10 mouse cellular contexts compared by ENCODE assay signal in the genomic region with DNA sequence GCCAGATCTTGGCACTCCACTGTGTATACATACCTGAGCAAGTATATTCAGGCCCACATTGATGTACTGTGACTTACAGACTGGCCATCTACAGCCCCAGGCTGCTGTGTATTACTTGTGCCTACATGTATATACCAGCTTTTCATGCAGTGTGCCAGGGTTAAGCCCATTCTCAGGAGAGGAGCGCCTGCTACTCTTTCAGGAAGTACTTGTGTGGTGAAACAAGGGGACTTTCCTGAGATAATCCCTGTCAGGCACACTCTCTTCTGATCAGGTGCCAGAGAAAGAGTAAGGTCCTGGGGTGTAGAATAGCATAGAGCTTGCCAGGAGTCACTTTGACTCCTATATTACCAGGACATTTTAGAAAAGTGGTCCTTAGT. TPM values are rescaled to one million over a fixed set of nuclear protein-coding genes. Genes with fewer than 3 reads are reported as not detected.
A peak's percentile ranks its signal among the peaks of the same experiment; 100 is the strongest.
DNase-seq lines count a peak whose midpoint lies in the region; ATAC-seq lines count a peak whose summit lies in the region.
"Had no signal": no experiment of that assay in that cellular context is flagged by ENCODE, and none has a peak within 500 bp of the region (broad histone marks: within the 10 kb centered on the region; RNA-seq: fewer than 3 reads in every experiment).

No protein-coding gene starts in this region.

- H3K9ac ChIP-seq in neural tube, embryonic 11.5 days (ENCODE audit: low read length) = no peak overlapping the region
- H3K9ac ChIP-seq in forebrain, embryonic 16.5 days (replicated peaks; ENCODE audit: low read depth, low read length) = no peak overlapping the region
- H3K9ac ChIP-seq in liver, embryonic 12.5 days = 0 out of 2 replicates have a peak overlapping the region, but pooled peaks have one; percentile 90
- no peak overlapping the region for H3K9ac ChIP-seq in stomach, embryonic 15.5 days

- no peak for ATAC-seq in neural tube, embryonic 11.5 days (ENCODE audit: insufficient read depth, low FRiP score, low TSS enrichment)
- ATAC-seq in forebrain, embryonic 16.5 days = peak; percentile 11; the same call in 1 of the 2 replicates
- 0 out of 2 replicates have a peak, but pooled peaks have one; percentile 13 for ATAC-seq in liver, embryonic 12.5 days
- ATAC-seq in stomach, embryonic 15.5 days (ENCODE audit: insufficient read depth, low FRiP score, low read depth) = no peak

- WGBS in neural tube, embryonic 11.5 days = 93% methylated on average over 1 of the region's 1 CpGs
- 97% methylated on average over 1 of the region's 1 CpGs for WGBS in forebrain, embryonic 16.5 days
- 91% methylated on average over 1 of the region's 1 CpGs for WGBS in liver, embryonic 12.5 days (ENCODE audit: insufficient replicate concordance)
- 90% methylated on average over 1 of the region's 1 CpGs for WGBS in stomach, embryonic 15.5 days

- DNase-seq in neural tube, embryonic 11.5 days (ENCODE audit: low spot score) = no peak
- DNase-seq in neural tube, embryonic 10.5 days (ENCODE audit: extremely low spot score, low spot score) = no peak
- no peak for DNase-seq in embryo, embryonic 11 days
- no peak for DNase-seq in layer of hippocampus, postnatal 14 days (ENCODE audit: low spot score in 2 of 2)
- DNase-seq in urinary bladder, postnatal 14 days (ENCODE audit: low spot score) = no peak

- H3K27me3 ChIP-seq in neural tube, embryonic 11.5 days (ENCODE audit: control insufficient read depth, insufficient read depth, low read length) = no peaks in the 10 kb centered on the region
- 0 out of 2 replicates have a peak, but pooled peaks cover 2% of the 10 kb centered on the region for H3K27me3 ChIP-seq in forebrain, embryonic 16.5 days (replicated peaks; ENCODE audit: control insufficient read depth, insufficient read depth, low read length)
- no peaks in the 10 kb centered on the region for H3K27me3 ChIP-seq in liver, embryonic 12.5 days (replicated peaks)
- no peaks in the 10 kb centered on the region for H3K27me3 ChIP-seq in stomach, embryonic 15.5 days (replicated peaks)

- H3K4me2 ChIP-seq in neural tube, embryonic 11.5 days (ENCODE audit: low read depth) = peak overlapping the region; percentile 92; the same call in 1 of the 2 replicates
- H3K4me2 ChIP-seq in forebrain, embryonic 16.5 days (ENCODE audit: low read length) = peak overlapping the region; percentile 92
- H3K4me2 ChIP-seq in liver, embryonic 12.5 days = peak overlapping the region; percentile 91
- H3K4me2 ChIP-seq in stomach, embryonic 15.5 days = peak overlapping the region; percentile 83

- H3K9me3 ChIP-seq in neural tube, embryonic 11.5 days (ENCODE audit: control insufficient read depth, low read length) = no peaks in the 10 kb centered on the region
- no peaks in the 10 kb centered on the region for H3K9me3 ChIP-seq in forebrain, embryonic 16.5 days (ENCODE audit: control insufficient read depth, low read length)
- no peaks in the 10 kb centered on the region for H3K9me3 ChIP-seq in liver, embryonic 12.5 days (replicated peaks)
- H3K9me3 ChIP-seq in stomach, embryonic 15.5 days = no peaks in the 10 kb centered on the region

- peak overlapping the region; percentile 96 for H3K4me3 ChIP-seq in neural tube, embryonic 11.5 days (ENCODE audit: low read depth, low read length)
- peak overlapping the region; percentile 95 for H3K4me3 ChIP-seq in forebrain, embryonic 16.5 days (replicated peaks; ENCODE audit: low read length)
- peak overlapping the region; percentile 84 for H3K4me3 ChIP-seq in liver, embryonic 12.5 days
- H3K4me3 ChIP-seq in stomach, embryonic 15.5 days (replicated peaks) = peak overlapping the region; percentile 89

- H3K4me1 ChIP-seq in neural tube, embryonic 11.5 days (ENCODE audit: control insufficient read depth, insufficient read depth, low read length) = peaks cover 9% of the 10 kb centered on the region
- peaks cover 15% of the 10 kb centered on the region for H3K4me1 ChIP-seq in forebrain, embryonic 16.5 days (replicated peaks; ENCODE audit: control insufficient read depth, insufficient read depth, low read length)
- peaks cover 45% of the 10 kb centered on the region for H3K4me1 ChIP-seq in liver, embryonic 12.5 days
- H3K4me1 ChIP-seq in stomach, embryonic 15.5 days = peaks cover 25% of the 10 kb centered on the region

- H3K36me3 ChIP-seq in neural tube, embryonic 11.5 days (ENCODE audit: control insufficient read depth, insufficient read depth, low read length) = peaks cover 10% of the 10 kb centered on the region
- H3K36me3 ChIP-seq in forebrain, embryonic 16.5 days (ENCODE audit: control insufficient read depth, insufficient read depth) = peaks cover 11% of the 10 kb centered on the region
- peaks cover 27% of the 10 kb centered on the region for H3K36me3 ChIP-seq in liver, embryonic 12.5 days
- H3K36me3 ChIP-seq in stomach, embryonic 15.5 days = peaks cover 18% of the 10 kb centered on the region

- H3K27ac ChIP-seq in neural tube, embryonic 11.5 days (ENCODE audit: low read depth, low read length) = no peak overlapping the region
- H3K27ac ChIP-seq in forebrain, embryonic 16.5 days (ENCODE audit: low read length) = peak overlapping the region; percentile 33; the same call in 1 of the 2 replicates
- H3K27ac ChIP-seq in liver, embryonic 12.5 days = peak overlapping the region; percentile 84
- H3K27ac ChIP-seq in stomach, embryonic 15.5 days = peak overlapping the region; percentile 97

RNA-seq across cellular contexts. Expression of a gene that starts 0.4 kb away (rescaled TPM):
- polyA plus RNA-seq in neural tube, embryonic 11.5 days (2014; fragmentation: Nextera tagmentation; extraction: Ambion mirVana) = 50.2 and 58.2 TPM in 2 replicates
- 61.4 and 68.7 TPM in 2 replicates for polyA plus RNA-seq in forebrain, embryonic 16.5 days (2015; fragmentation: Nextera tagmentation; extraction: Ambion mirVana)
- 28.5 and 32.9 TPM in 2 replicates for polyA plus RNA-seq in liver, embryonic 12.5 days (2016; fragmentation: Nextera tagmentation; extraction: Ambion mirVana)
- polyA plus RNA-seq in stomach, embryonic 15.5 days (2015; fragmentation: Nextera tagmentation; extraction: Ambion mirVana) = 47.7 and 52.5 TPM in 2 replicates
- 10 to 100 TPM; 37.0 to 37.8 TPM for total RNA-seq in layer of hippocampus, postnatal 14 days (2021)

RNA-seq across cellular contexts. Expression of a gene that starts 1.5 kb away (rescaled TPM):
- 25.4 and 28.9 TPM in 2 replicates for polyA plus RNA-seq in neural tube, embryonic 11.5 days (2014; fragmentation: Nextera tagmentation; extraction: Ambion mirVana)
- 42.6 and 55.6 TPM in 2 replicates for polyA plus RNA-seq in forebrain, embryonic 16.5 days (2015; fragmentation: Nextera tagmentation; extraction: Ambion mirVana)
- polyA plus RNA-seq in liver, embryonic 12.5 days (2016; fragmentation: Nextera tagmentation; extraction: Ambion mirVana) = 17.7 and 18.8 TPM in 2 replicates
- 65.5 and 67.3 TPM in 2 replicates for polyA plus RNA-seq in stomach, embryonic 15.5 days (2015; fragmentation: Nextera tagmentation; extraction: Ambion mirVana)
- 10 to 100 TPM; 17.5 to 18.4 TPM for total RNA-seq in layer of hippocampus, postnatal 14 days (2021)

RNA-seq across cellular contexts. Expression of a gene that starts 19.6 kb away (rescaled TPM):
- polyA plus RNA-seq in neural tube, embryonic 11.5 days (2014; fragmentation: Nextera tagmentation; extraction: Ambion mirVana) = 17.2 and 18.1 TPM in 2 replicates
- 17.6 and 23.4 TPM in 2 replicates for polyA plus RNA-seq in forebrain, embryonic 16.5 days (2015; fragmentation: Nextera tagmentation; extraction: Ambion mirVana)
- 9.8 and 10.9 TPM in 2 replicates for polyA plus RNA-seq in liver, embryonic 12.5 days (2016; fragmentation: Nextera tagmentation; extraction: Ambion mirVana)
- polyA plus RNA-seq in stomach, embryonic 15.5 days (2015; fragmentation: Nextera tagmentation; extraction: Ambion mirVana) = 40.5 and 46.6 TPM in 2 replicates
- total RNA-seq in layer of hippocampus, postnatal 14 days (2021) = 10 to 100 TPM; 34.8 to 39.8 TPM
- total RNA-seq: neutrophil, adult 5-6 weeks had no signal

RNA-seq across cellular contexts. Expression of a gene that starts 23.6 kb away (rescaled TPM):
- not detected in 2 replicates for polyA plus RNA-seq in neural tube, embryonic 11.5 days (2014; fragmentation: Nextera tagmentation; extraction: Ambion mirVana)
- not detected in 2 replicates for polyA plus RNA-seq in forebrain, embryonic 16.5 days (2015; fragmentation: Nextera tagmentation; extraction: Ambion mirVana)
- polyA plus RNA-seq in liver, embryonic 12.5 days (2016; fragmentation: Nextera tagmentation; extraction: Ambion mirVana) = not detected in 2 replicates
- polyA plus RNA-seq in stomach, embryonic 15.5 days (2015; fragmentation: Nextera tagmentation; extraction: Ambion mirVana) = not detected in 2 replicates
- not detected for total RNA-seq in layer of hippocampus, postnatal 14 days (2021)
- total RNA-seq: neutrophil, adult 5-6 weeks had no signal
- polyA plus RNA-seq: brain, embryonic 14.5 days had no signal

RNA-seq across cellular contexts. Expression of a gene that starts 30.5 kb away (rescaled TPM):
- polyA plus RNA-seq in neural tube, embryonic 11.5 days (2014; fragmentation: Nextera tagmentation; extraction: Ambion mirVana) = 73.8 and 79.9 TPM in 2 replicates
- polyA plus RNA-seq in forebrain, embryonic 16.5 days (2015; fragmentation: Nextera tagmentation; extraction: Ambion mirVana) = 85.9 and 91.5 TPM in 2 replicates
- polyA plus RNA-seq in liver, embryonic 12.5 days (2016; fragmentation: Nextera tagmentation; extraction: Ambion mirVana) = 48.0 and 52.1 TPM in 2 replicates
- polyA plus RNA-seq in stomach, embryonic 15.5 days (2015; fragmentation: Nextera tagmentation; extraction: Ambion mirVana) = 58.8 and 61.5 TPM in 2 replicates
- 100 to 1,000 TPM; 123 to 128 TPM for total RNA-seq in layer of hippocampus, postnatal 14 days (2021)

Comparison
In these comparisons a context has a peak if more than half of its experiments do, and no peak if none do; other contexts are left out.
1. ATAC-seq: peak in forebrain, embryonic 16.5 days (single experiment) and liver, embryonic 12.5 days (single experiment); none in neural tube, embryonic 11.5 days (single experiment) and stomach, embryonic 15.5 days (single experiment).
2. Peak in every context shown above with its lines, with median percentiles within 50 percentile points of each other: H3K4me2 ChIP-seq and H3K4me3 ChIP-seq.